Mouse (Mus musculus): ENCODE measurements at regions not wholly inside any gene's neighbourhood (a gene's known extent, or its start where the extent isn't known, plus 50 kb on each side); places are given as distances from the start of the nearest gene placed in this dataset.

DNA sequence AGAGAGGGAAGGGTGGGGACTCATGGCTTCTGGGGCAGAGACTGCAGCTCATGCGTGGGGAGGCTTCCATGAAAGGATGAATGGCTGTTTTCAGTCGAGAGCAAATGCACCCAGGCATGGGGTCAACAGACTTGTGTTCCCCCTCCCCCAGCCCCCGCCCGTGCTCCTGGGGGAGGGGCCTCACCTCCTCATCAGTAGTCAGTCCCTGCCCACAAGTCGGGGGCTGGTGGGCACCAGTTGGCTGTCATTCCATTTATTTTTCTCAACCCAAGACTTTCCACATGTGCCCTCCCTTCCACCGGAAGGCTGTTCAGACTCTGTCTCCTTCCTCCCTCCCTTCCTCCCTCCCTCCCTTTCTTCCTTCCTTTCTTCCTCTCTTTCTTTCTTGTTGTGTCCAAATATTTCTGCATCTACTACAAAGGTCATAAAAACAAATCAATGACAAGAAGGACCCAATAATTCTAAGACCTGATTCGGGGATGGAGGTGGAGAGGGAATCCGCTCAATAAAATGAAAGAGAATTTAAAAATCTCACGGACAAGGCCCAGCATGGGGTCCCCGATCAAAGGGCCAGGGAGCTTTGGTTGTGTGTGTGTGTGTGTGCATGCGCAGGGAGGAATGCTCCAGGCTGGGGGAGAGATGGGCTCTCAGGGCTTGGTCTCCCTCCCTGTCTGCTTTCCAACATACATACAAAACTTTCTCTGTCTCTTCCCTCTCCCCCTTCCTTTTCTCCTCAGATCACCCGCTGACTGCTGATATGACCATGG lies 57.7 kb downstream of the Rpl14 start:
- no peak for DNase-seq (ENCODE audit: extremely low spot score)

DNA sequence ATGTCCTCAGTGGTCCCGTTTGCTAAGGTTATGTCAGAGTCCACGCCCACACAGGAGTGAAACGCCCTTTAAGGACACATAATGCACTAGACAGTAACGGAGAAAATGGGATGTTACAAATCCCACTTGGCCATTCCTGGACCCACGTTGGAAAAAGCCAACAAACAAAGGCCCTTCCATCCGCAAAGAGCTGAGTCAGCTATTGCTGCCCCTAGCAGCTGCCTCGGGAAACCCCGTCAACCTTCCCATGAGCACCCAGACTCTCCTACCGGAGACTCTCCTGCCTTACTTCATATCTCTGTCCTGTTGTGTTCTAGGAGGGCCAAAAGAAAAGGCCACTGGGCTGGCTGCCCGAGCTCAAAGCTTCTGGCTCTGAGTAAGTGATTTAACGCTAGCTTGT lies 58.4 kb downstream of the Rpl14 start:
- no peak for DNase-seq (ENCODE audit: extremely low spot score)

DNA sequence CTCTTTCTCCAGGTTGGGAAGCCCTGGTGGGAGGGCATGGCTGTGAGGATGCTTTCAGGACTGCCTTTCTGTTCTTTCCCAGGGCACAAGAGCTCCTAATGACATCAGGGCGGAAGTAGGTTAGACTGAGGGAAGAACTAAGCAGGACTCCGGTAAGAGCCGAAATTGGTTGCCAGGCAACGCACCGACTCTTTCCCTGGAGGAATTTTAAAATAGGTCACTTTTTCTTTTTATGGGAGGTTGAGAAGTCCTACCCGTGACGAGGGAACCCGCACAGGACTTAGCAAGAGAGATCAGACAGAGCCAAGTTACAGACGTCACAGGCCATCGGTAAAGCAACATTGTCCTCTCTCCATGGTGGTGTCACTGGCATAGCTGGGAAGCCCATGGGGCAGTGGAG lies 61.6 kb downstream of the Rpl14 start:
- DNase-seq (ENCODE audit: extremely low spot score) = no peak

DNA sequence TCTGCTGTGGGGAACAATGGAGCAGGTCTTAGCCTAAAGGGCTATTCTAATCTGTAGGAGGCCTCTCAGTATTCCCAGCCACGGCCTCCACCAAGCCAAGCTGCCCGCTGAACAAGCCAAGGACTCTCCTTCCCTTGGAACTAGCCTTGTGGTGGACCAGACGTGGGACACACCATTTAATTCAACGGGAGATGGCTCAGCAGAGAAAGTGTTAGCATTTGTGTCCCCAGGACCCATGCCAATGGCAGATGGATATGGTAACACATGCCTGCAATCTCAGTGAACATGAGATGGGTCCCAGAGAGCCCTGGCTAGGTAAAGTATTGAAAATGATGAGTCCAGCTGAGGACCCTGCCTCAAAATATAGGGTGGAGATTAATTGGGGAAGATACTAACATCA lies 71.4 kb downstream of the Rpl14 start:
- DNase-seq (ENCODE audit: extremely low spot score) = no peak

DNA sequence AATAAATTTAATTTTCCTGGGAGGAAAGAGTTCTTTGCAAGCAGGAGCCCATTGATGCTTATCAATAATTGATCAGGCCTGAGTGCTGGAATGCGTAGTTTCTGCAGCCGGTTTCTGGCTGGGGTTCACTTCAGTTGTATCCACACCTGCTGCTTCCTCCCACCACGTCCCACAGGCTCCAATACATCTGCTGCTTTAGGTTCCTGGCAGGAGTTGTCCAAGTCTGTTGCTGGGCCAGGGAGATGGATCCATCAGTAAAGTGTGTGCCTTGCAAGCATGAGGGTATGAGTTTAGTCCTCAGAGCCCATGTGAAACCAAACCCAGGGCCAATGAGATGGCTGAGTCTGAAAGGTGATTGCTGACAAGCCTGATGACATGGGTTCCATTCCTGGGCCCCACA lies 72.1 kb downstream of the Rpl14 start:
- DNase-seq (ENCODE audit: extremely low spot score) = no peak

DNA sequence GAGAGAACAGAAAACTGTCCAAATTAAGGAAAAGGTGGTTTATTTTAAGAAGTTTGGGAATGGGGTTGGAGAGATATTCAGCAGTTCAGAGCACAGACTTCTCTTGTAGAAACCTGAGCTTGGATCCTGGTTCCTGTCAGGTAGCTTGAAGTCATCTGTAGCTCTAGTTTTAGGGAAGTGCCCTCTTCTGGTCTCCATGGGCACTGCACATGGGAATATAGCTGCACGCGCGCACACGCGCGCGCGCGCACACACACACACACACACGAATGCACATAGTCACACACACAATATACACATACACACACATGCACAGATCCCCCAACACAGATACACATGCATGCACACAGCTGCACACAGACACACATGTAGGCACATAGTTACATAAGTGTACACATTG lies 74.5 kb downstream of the Rpl14 start:
- no peak for DNase-seq (ENCODE audit: extremely low spot score)

DNA sequence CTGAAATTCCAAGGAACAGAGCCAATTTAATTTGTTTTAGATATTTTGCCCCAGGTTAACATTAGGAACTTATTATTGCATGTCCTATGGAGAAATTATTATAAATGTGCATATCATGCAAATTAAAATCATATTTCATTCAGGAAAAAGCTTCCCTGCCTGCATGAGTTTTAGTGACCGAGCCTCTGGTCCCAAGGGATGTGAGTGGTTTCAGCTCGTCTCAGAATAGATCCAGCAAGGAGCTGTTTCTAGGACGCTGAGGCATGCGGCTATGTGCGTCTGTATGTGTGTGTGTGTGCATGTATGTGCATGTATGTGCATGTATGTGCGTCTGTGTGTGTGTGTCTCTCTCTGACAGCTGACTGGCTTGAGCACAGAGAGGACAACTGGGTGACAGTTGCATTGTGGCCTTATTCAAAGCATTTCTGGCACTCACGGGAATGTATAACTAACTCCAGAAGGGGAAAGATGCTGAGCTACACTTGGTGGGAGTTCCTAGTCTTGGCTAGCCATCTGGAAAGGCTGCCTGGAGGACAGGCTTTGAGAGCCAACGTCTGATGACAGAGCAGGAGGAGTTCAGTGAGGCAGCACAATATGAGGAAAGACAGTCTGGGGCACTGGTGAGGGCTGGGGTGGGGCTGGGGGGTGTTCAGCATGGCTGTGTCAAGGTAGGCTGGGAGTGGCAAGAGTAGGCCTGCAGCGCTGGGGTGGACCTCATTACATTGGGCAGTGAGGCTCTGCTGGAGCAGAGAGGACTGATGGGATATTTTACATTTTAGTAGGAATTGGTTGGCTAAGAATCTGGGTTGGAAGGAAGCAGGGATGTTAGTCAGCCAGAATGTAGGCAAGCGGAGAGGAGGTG lies 75.8 kb downstream of the Rpl14 start:
- DNase-seq (ENCODE audit: extremely low spot score) = no peak

DNA sequence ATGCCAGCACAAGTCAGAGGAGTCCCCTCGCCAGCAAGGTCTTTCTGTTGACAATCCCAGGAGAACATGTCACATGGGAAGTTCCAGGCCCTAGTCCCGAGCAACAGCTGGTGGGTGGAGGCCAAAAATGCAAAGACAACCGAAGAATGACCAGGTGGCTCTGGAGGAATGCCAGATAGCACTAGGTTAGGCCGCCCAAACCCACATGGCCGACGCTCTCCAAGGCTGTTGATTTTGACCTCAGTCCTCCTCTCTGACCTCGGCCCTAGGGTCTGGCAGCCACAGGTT lies 76.4 kb downstream of the Rpl14 start:
- no peak for DNase-seq (ENCODE audit: extremely low spot score)

DNA sequence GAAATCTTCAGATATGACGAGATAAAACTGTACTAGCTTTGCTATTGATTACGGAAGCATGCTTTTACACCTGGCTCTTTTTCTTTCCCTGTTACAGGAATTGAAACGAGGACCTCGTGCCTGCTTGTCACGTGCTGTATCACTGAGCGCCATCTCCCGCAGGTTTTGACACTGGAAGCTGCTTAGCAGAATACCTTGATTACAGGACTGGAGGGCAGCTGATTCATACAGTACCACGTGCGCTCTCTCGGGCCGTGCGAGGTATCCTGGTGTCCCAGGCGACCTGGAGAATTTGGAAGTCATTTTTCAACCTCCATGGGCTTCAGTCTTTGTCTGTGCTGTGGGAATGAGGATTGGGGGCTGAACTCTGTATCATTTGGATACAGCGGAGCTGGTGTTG lies 81.5 kb downstream of the Rpl14 start:
- DNase-seq (ENCODE audit: extremely low spot score) = no peak

DNA sequence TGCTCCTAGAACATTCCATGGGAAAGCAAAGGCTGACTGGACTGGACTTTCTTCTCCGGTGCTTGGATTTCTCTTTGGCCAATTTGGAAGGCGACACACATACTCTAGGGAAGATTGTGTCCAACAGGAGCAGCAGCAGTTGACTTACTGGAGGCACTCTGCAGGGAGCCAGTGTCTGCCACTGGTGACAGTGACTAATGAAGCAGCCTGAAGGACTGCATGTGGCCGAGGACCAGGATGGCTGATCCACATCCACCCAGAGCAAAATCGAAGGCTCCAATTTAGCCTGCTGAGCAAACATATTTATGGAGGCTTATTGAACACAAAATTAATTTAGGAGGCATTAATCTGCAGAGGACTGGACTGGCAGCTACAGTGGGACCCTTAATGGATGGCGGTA lies 81.9 kb downstream of the Rpl14 start:
- no peak for DNase-seq (ENCODE audit: extremely low spot score)

DNA sequence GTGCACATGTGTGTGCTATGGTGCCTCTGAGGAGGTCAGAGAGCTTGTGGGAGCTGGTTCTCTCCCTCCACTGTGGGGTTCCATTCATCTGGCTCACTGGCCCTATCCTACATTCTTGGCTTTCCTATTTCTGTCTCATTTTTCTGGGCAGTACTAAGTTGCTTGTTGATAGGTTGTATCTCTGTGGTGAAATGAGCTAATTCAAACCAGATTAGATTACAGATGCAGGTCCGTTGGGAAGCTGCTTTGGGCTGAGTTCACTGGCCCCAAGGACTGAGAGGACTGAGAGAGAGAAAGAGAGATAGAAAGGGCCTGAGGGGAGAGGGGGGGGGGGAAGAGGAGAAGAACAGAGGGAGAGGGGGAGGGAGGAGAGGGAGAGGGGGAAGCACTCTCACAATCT lies 83.5 kb downstream of the Rpl14 start:
- DNase-seq (ENCODE audit: extremely low spot score) = no peak

DNA sequence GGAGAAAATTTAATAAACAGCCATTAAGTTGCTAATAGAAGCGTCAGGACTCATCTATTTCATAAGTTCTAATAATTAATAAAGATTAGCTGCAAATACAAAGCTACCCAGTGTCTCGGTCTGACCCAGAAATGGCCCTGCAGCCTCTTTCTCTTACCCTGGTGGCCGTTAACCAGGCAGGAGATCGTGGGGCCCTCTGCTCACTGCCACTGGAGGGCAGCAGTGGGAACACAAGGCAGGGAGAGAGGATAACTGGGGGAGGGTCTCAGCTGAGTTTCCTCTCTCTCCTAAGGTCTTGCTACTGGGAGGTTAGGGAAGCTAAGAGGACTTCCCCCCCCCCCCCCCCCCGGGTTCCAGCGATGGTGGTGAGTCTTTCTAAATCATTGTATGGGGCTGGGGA lies 85.7 kb downstream of the Rpl14 start:
- DNase-seq (ENCODE audit: extremely low spot score) = peak; percentile 68

DNA sequence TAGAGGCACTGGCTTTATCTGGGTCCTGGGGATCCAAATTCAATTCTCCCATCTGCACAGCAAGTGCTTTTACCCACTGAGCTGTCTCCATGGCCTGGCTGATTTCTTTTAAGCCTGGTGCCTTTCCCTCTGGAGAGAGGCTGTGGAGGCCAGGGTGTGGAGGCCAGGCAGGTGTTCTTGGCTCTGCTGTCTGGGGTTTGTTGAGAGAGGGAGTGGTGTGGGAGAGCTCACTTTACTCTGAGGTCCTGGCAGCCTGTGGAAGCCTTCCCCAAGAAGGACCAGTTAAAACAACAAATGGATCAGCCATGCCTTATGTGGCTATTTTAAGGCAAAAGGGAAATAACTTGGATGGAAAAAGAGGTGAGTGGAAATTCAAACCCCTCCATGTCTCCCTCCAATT lies 86.5 kb downstream of the Rpl14 start:
- DNase-seq (ENCODE audit: extremely low spot score) = no peak

DNA sequence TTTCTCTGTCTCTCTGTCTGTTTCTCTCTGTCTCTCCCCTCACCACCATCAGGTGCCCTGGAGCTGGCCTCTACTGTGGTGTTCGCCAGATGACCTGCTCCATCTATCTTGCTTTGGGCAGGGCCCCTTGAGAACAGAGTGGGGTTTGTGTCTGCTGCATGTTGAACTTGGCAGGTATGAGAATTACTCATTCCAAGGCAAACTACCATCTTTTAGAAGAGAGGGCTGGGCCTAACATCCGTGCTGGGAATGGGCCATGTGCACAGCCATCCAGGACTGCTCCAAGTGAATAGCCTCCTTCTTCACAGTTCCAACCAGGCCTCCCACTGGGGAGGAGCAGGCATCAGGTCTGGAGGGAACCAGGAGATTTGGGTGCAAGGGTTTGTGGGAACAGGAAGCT lies 87.3 kb downstream of the Rpl14 start:
- no peak for DNase-seq (ENCODE audit: extremely low spot score)

DNA sequence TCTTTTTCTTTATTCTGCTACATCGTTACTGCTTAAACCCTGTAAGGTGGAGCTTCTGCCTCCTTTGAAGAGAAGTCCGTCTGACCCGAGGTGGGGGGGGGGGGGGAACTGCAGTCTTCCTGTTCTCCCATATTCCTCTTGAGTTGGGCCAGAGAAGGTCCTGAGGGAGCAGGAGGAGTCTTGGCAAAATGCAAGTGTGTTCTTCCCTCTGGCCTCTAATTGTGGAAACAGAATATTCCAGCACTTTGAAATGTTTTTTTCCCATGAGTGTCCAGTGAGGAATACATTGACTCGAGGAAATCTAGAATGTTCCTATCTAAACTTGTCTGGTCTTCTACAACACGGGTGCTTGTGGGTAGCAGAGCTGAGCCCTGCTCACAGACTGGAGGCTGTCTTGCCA lies 90.0 kb downstream of the Rpl14 start:
- DNase-seq (ENCODE audit: extremely low spot score) = no peak

DNA sequence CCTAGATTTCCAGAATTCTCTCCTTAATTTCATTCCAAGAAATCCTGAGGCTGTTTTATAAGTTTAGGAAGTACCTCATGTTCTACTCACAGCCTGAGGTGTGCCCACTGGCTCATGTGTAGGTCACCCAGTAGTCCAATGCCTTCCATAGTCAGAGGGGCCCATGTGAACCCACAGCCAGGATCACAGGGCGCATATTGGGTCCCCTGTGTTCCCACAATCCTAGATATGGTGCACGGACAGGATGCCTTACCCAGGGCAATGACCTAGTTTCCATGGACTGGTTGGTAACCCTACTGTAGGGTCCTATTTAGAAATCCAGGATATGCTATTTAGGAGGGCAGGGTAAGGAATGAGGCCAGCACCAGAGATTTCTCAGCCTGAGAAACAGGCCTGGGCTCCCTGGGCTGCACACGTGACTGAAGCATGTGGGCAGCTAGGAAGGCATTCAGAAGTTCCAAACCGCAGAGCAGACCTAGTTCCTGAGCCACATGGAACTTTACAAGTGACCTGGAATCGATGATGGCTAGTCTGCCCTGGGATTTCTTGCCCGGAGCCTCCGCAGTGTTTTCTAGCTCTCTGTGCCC lies 90.5 kb downstream of the Rpl14 start:
- DNase-seq (ENCODE audit: extremely low spot score) = no peak

DNA sequence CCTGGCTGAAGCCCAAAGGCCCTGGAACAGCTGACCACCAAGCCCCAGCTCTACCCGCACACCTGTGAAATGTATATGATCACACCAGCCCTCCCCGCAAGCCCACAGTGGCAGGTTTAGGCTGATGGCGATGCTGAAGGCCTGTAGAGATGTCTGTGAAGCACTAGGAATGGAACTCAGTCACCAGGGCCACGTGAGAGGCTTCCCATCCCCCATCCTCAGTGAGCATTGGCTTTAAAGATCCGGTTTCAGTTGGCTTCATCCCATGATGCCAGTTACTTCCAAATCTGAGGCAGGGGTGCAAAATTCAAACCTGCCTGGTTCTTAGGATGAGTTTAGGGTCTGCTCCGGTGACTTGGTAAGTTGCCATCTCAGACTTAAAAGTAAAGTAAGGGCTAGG lies 91.9 kb downstream of the Rpl14 start:
- DNase-seq (ENCODE audit: extremely low spot score) = no peak

DNA sequence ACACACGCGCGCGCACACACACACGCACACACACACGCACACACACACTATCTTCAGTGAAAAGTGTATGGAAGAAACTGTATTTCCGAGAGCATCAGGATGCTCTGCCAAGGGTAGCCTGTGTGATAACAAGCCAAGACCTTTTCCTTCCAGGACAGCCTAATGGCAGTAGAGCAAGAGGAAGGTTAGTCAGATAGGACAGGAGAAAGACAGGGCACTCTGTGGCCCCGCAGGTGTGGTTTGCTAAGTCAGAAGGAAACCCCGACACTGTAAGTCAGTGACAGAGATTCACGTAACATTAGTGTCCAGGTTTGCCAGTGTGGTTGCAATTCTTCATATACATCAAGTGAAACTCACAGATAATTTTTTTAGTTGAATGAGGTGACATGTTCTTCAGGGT lies 92.8 kb downstream of the Rpl14 start:
- no peak for DNase-seq (ENCODE audit: extremely low spot score)

DNA sequence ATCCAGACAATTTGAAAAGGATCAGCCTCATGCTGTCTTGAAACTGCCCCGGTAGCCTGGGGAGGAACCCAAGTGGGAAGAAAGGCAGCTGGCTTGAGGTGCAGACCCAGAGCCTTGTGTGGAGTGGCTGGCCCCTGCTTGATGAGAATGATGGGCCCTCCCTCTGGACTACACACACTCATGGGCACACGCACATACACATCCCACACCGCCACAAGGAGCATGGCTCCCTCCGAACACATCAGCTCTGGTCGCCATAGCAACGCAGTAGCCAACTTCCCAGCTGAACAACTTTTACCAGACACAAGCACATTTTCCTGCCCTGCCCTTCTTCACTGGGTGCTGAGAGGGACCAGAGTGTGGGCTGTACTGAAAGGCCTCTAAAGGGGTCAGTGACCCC lies 101.2 kb downstream of the Rpl14 start:
- DNase-seq (ENCODE audit: extremely low spot score) = no peak

DNA sequence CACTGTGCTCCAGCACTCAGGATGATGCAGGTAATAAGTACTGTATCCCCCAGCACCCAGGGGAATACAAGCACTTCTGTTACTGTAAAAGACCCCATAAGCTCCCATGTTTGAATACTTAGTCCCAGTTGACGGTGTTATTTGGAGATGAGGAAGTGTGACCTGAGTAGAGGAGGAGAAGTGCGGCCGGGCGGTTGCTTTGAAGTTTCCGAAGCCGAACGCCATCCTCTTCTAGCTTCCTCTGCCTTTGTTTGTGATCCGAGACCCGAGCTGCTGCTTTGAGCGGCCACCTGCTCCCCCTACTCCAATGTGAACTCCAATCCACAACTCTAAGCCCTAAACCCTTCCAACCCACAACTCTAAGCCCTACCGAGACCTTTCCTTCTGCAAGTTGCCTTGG lies 103.6 kb downstream of the Rpl14 start:
- DNase-seq (ENCODE audit: extremely low spot score) = peak; percentile 44

DNA sequence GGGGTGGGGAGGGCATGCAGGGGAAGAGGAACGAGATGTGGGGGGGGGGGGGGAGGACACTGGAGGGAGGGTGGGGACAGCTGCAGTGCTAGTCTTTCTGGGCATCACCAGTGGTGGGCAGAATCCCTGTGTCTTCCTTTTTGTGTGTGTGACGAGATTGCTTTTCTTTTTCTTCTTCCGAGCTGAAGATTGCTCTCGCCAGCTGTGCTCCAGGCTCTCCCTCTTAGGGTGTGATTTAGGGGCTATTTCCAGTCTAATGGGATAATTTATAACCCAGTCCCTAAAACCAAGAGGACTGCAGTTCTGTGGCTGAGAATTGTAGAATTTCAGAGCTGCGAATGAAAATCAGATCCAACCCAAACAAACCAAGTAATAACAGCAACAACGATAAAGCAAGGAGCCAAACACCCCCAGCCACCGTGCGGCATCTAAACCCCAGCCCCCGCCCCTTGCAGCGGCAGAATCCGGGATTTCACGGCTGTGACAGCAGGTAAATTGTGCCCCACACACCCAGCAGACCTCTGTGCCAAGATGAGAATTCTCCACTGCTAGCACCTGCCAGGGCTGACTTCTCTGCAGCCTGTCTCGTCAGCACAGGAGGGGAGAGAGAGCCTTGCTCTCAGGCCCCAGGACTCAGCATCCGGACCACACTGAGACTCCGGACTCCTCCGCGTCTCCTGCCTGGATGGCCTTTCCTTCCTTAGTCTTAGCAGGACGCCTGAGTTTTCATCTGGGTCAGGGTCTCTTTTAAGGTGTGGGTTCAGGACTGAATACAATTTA lies 104.3 kb downstream of the Rpl14 start:
- peak; percentile 60 for DNase-seq (ENCODE audit: extremely low spot score)

DNA sequence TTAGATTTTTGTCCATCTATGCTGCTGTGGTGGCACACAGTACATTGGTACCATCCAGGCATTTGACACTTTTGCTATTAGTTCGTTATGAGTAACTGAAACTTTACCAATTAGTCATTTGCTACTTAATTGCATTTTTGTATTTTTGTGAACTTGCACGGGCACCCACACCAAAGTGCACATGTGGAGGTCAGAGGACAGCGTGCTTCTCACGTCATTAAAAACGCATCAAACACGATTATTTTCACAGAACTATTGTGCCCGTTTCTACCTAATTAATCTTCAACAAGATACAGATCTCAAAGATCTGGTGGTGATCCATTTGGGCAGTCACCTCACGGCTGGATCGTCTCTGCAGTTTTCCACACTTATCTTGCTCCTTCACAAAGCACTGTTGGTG lies 105.1 kb downstream of the Rpl14 start:
- DNase-seq (ENCODE audit: extremely low spot score) = no peak

Data from embryo, embryonic 9.5 days (tissue).